Mouse (Mus musculus) CD4-positive, CD25-positive, alpha-beta regulatory T cell, adult 2 months (primary cell): ENCODE data around the gene Crygb.
A peak's percentile ranks its signal among the peaks of the same experiment; 100 is the strongest.
"Not testable (repeated sequence)": the region's sequence is repeated elsewhere in the genome, so short reads cannot be mapped to it uniquely, and the experiment has no call there.

Experiments
- DNase-seq: peaks from one replicate; pipeline ENCODE4 v3.0.0-alpha.2; 2012; ENCODE audit warnings: low read depth, low spot score

Crygb gene

DNA sequence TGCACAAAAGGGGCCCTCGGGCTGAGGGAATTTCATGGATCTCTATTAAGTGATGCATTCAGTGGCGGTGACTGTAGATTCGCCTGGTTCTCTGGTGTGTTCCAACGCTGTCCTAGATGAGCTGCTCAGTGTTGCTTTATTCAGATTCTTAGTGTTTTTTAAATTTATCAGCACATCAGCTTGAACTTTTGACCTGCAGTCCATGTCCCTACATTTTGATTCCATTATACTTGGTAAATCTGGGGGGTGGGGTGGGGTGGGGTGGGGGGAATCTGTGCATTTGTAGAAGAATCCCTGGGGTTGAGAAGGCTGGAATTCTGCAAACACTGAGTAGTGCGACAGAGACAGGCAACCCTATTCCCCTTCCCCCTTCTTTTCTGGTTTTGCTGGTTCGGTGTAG is 8.5 kb downstream of the Crygb start, which contains the start of gene Crygc:
Gene Crygc (minus strand): TSS at position 101 of the 400 bp plus-strand sequence.
- no peak for DNase-seq

DNA sequence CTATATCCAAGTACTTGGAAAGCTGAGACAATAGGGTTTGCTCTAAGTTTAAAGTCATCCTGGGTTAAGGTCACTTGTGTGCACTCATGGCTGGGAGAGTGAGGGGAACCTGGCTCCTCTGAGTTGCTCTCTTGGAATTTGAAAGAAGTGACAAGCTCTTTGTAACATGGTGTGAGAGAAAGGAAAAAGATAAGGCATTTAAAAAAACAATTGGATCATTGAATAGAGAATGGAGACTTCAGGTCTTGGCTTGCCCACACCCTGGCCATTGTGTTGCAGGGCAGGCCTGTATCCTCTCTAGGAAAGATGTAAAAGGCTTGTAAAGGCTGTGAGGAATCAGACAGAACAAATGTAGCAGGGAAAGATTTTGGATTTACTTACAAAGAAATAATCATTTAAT is 14.2 kb downstream of the Crygb start:
- no peak for DNase-seq

DNA sequence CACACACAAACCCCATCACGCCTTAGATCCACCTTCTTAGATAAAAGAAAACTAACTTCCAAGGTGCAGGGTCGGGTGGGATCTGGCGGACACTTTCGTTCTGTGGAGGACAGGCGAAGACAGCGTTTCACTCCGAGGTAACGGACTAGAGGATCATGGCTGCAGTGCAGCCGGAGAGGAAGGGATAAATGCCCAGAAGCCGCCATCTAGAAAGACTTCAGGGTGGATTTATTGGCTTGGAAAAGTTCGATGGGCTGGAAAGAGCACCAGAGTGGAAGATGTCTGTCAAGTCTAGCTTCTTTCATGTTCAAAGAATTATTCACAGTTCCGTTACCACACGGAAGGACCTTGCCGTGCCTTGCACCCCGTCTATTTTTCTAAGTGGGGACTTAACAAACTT is 17.9 kb downstream of the Crygb start:
- no peak for DNase-seq

DNA sequence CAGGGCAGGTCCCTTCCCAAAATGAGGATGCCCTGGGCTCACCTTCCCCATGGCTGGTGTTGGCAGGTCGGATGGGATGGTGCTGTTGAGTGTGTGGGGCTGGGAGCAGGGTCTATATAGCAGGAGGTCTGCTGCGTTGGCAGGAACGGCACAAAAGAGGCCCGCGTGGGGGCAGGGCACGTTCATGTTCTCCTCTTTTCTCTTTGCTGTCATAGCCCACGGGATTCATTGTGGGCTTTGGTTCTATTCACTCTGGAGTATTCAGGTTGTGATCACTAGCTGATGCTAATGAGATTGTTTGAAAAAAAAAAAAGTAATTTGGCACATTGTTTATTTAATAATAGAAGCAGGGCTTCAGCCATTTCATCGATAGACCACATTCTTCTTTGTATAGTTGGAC is 18.7 kb downstream of the Crygb start, which contains the start of gene Crygd:
Gene Crygd (minus strand): TSS at position 101 of the 400 bp plus-strand sequence.
- DNase-seq, result no peak

DNA sequence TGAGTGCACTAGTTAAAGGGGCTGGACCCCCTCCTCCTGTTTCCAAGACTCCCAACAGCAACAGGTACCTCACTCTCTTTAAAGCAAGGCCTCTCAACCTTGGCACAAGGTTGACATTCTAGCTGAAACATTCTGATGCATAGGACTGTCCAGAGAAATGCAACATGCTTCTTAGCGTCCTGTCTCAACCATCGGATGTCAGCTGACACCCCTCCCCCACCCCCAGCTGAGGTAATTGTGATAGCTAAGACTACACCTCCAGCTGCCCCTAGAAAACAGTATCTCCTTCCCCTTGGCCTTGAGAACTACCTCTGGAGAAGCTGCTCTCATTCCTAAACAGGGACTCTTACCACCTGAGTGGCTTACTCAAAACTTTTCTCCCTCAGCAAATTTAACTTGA is 29.9 kb downstream of the Crygb start:
- no peak for DNase-seq

DNA sequence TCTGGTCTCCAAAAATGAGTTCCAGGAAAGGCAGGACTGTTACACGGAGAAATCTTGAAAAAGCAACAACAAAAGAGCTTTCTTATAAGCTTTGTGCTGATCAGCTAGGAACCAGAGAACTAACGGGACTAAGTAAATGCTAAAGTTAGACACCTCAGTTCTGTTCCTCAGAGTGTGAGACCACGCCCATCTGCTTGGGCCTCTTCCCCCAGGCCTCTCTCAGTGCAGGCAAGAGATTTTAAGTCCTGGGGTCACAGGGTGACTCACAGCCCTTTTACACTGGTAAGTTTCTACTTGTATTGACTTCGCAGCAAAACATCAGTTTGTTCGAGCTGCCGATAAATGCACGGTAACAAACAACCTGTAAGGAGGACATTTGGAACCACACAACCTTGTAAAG is 30.4 kb downstream of the Crygb start:
- no peak for DNase-seq

DNA sequence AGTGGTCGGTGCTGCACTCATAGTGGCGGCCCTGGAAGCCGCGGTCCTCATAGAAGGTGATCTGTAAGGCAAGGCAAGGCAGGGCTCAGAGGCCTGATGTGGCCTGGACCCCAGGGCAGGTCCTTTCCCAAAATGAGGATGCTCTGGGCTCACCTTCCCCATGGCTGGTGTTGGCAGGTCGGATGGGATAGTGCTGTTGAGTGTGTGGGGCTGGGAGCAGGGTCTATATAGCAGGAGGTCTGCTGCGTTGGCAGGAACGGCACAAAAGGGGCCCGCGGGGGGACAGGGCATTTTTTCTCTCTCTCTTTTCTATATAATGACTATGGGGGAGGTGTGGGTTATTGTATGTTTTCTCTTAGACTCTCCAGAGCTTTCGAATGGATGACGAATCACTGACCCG is 31.1 kb downstream of the Crygb start, which contains the start of gene Cryge:
Gene Cryge (minus strand): TSS at position 198 of the 400 bp plus-strand sequence.
- DNase-seq, result not testable (repeated sequence)

DNA sequence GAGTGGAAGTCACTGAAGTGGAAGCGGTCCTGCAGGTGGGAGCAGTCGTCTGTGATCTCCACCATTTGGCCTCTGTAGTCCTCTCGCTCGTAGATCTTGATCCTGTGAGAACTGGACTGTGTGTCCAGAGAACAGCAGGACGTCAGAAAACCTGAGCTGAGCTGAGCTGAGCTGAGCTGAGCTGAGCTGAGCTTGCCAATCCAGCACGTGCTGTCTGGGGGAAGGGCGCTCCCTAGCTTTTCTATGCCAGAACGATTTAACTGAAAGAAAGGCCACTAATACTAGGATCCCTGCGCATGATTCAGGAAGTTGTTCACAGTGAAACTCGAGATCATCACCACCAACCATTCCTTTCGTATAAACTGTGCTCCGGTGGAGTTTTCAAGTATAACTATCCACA is 33.3 kb downstream of the Crygb start:
- no peak for DNase-seq

DNA sequence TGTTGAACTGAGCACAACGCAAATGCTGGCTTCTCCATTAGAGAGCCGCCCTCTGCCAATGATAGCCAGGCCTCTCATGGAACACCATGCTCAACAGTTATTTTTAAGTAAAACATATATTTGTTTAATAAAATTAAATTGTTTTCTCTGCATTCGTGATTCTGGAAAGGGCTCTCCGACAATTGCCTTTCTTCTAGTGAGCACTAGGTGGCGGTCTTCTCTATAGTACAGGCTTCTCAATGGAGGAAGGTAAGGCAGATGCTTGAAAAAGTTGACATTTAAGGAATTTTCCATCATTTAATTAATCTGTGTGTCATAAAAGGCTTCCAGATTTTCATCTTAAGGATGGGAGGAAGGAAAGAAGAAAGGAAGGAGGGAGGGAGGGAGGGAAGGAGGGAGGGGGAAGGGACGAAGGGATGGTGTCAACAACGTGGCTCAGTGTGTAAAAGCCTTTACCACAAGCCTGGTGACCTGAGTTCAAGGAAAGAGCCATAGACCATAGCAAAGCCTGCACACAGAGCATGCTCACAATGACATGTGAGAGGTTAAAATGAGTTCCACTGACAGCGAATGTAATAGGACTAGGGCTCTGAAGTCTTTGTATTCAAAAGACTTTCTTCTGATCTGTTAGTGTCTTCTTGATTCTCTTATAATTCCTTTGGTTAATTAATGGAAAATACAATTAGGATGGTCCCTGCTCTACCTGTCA is 35.5 kb downstream of the Crygb start:
- peak; percentile 17 for DNase-seq

DNA sequence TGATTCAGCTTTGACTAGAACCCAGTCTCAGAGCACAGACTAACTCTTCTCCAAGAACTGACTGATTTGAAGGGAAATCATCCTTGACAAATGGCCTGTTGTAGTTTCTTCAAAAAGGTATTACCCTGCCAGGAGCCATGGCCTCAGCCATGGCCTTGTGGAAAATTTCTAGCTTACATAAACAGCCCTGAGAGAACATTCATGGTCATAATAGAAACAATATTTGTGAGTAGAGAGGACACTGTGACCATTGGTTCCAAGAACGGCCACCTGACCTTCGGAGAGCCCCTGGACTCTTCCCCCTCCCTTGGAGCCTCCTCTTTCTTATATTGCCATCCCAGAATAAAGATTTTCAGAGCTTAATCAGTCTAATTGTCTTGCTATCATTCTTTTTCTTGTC is 38.7 kb downstream of the Crygb start:
- DNase-seq, result no peak

DNA sequence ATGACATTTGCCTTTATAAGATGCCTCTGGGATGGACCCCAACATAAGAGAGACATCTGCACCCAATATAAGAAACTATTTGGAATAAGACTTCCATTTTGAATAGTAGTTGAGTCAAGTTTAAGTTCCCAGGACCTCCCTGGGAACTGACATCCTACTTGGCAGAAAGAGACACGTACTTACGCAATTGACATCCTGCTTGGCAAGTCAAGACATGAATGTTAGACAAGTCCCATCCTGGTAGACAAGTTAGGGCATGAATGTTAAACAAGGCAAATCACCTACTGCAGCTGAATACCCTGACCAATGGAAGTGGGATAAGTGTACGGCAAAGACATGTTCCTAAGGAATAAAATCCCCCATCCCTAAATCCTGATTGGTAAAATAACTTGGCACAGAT is 40.3 kb downstream of the Crygb start:
- DNase-seq, result no peak

DNA sequence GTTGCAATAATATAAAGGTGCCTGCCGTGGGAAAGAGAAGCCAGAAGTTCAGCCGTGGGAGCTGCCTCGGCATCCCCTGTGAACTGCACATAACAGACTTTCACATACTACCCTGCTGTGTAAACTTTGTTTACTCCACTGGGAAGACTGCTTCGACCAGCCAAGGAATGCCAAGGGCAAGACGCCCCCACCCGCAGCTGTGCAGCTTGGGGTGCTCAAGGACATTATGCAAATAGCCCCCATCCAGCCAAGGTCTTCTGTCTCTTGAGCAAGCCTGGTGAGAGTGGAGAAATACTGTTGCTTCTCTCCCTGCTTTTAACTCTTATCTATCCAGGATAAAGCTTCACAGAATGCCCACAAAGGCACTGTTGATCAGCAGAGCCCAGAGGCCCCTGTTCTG is 41.3 kb downstream of the Crygb start:
- DNase-seq, result no peak

DNA sequence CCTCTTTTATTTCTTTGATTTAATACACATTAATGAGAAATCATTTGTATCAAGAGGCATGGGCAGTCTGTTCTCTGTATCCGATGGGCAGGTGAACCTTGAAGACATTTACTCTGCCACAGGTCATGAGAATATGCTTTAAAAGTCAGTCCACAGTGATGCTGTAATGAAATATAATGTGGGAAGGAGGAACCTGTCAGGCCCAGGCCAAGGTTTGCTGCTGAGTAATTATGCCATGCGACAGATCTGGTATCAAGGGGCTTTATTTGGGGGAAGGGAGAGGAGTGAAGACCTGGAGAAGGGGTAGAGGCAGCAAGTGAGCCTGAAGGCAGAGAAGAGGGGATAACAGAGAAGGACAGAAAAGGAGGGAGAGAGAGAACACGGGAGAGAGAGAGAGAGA is 42.4 kb downstream of the Crygb start:
- no peak for DNase-seq

DNA sequence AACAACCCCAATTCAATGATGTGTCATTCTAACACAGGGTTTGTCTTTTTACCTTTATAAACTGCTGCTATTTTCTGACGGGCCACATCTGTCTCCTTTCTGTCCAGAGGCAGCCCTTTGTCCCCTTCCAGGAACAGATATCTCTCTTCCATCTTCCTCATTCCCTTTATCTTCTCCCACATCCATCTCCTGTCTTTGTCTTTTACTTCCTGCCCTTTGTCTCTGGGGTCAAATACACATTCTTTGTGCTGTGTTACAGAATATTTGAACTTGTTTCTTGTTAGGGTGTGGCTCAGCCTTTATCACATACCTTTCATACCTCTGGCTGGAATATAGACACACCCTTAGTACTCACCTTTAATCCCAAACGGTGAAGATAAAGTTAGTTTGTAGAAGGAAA is 44.5 kb downstream of the Crygb start:
- no peak for DNase-seq

DNA sequence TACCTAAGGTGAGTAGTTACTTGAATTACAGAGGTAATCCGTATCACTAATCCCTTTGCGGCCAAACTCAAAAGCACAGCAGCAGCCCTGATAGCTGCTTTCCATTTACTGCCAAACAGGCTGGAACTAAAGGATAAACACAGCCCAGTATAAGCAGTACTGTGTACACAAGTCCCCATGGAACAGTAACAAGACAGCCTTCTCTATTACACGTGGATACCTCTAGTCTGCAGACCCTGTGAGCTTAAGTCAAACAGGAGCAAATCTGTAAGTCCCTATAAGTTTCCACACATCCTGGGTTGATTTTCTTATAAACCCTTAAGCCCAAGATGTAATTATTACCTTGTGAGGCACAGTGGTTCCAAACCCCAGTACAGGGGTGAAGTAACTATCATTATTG is 46.6 kb downstream of the Crygb start:
- DNase-seq, result no peak

DNA sequence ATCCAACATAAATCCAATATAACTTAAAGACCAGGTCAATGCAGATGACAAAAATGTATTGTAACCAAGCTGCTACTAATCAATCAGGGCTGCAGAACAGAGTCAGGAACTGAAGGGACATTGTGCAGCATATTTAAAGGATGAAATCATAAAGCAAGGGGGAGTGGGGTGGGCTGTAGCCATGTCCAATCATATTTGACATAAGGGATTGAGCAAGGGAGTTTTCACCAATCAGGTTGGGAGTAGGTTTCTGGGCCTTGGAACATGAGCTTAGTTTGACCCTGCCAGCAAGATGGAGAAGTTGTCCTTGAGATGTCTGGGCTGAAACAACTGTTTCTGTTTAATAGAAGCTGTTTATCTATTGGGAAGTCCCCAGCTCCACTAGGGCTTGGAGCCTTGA is 49.4 kb downstream of the Crygb start, which contains the start of gene Akr1cl:
Gene Akr1cl (minus strand): TSS at position 119 of the 400 bp plus-strand sequence.
- no peak for DNase-seq
